Mouse (Mus musculus) small intestine, adult 2 months (tissue): Measurements from ENCODE around the gene Cmtm8.

ENCODE experiments used
- CTCF ChIP-seq: fragments of 200-500 bp; IDR thresholded peaks from 2 replicates; pipeline ENCODE4 v1.5.1; 2012; ENCODE audit warnings: low read depth, mild to moderate bottlenecking, control low read depth, inconsistent platforms, low read length, moderate library complexity, mixed read lengths; ENCODE audit not compliant: insufficient replicate concordance, insufficient read length; ENCODE audit errors: extremely low read depth
- POLR2A ChIP-seq: fragments of 200-500 bp; IDR thresholded peaks from 2 replicates; pipeline ENCODE4 v1.6.1; 2012; ENCODE audit warnings: low read depth, mild to moderate bottlenecking, control low read depth, inconsistent platforms, low read length, moderate library complexity

- no peak for TF ChIP-seq CTCF
- no peak for TF ChIP-seq POLR2A
These were observed 85.2 kb downstream of the Cmtm8 start for GRCm38 (mm10) chr9:114758801-114759200.
